Mouse (Mus musculus) embryonic facial prominence, embryonic 13.5 days (tissue): Measurements from ENCODE around the gene Tmem63a. TPM values are rescaled to one million over a fixed set of nuclear protein-coding genes. Genes with fewer than 3 reads are reported as not detected.

Source experiments
- ATAC-seq: fragments of 200-750 bp; cut with Nextera tagmentation; 2 replicates; pipeline ENCODE4 v1.8.0; 2017; ENCODE audit warnings: low read depth; ENCODE audit not compliant: insufficient number of reproducible peaks, insufficient read depth, low FRiP score, low TSS enrichment
- H3K27ac ChIP-seq: fragments of 300-500 bp; sonication (generic); 2 replicates; pipeline ENCODE4 v1.5.1; 2015; ENCODE audit warnings: moderate library complexity, mild to moderate bottlenecking, inconsistent platforms
- H3K27me3 ChIP-seq: fragments of 300-500 bp; sonication (generic); 2 replicates; pipeline ENCODE4 v1.6.1; 2015; ENCODE audit warnings: mild to moderate bottlenecking, inconsistent platforms
- H3K36me3 ChIP-seq: fragments of 300-500 bp; sonication (generic); 2 replicates; pipeline ENCODE4 v1.6.1; 2015; ENCODE audit warnings: mild to moderate bottlenecking, inconsistent platforms
- H3K4me1 ChIP-seq: fragments of 300-500 bp; sonication (generic); 2 replicates; pipeline ENCODE4 v1.6.1; 2015; ENCODE audit warnings: inconsistent platforms
- H3K4me2 ChIP-seq: fragments of 300-500 bp; sonication (generic); 2 replicates; pipeline ENCODE4 v1.6.1; 2015; ENCODE audit warnings: moderate library complexity, mild to moderate bottlenecking, inconsistent platforms
- H3K4me3 ChIP-seq: fragments of 300-500 bp; sonication (generic); 2 replicates; pipeline ENCODE4 v1.5.1; 2015; ENCODE audit warnings: mild to moderate bottlenecking, inconsistent platforms
- H3K9ac ChIP-seq: fragments of 300-500 bp; sonication (generic); 2 replicates; pipeline ENCODE4 v1.6.1; 2015; ENCODE audit warnings: mild to moderate bottlenecking, inconsistent platforms
- H3K9me3 ChIP-seq: fragments of 300-500 bp; sonication (generic); 2 replicates; pipeline ENCODE4 v1.6.1; 2016; ENCODE audit warnings: inconsistent platforms
- WGBS: fragments of 180-500 bp; shearing (Covaris S2); methylation state at CpG from one replicate; pipeline ENCODE4 v1.1.7; 2015; ENCODE audit warnings: mixed read lengths; 5-methylcytosine and 5-hydroxymethylcytosine counted together
- polyA plus RNA-seq: library from polyadenylated mRNA; unstranded; fragments of >200 nt; fragmentation: Nextera tagmentation; extraction: Ambion mirVana; gene quantifications from 2 replicates; pipeline ENCODE4 v1.2.1, GENCODE M21; 2015

The Tmem63a gene
- polyA plus RNA-seq, 1 experiment from 2014 or later, result 13.7 TPM

GRCm38 (mm10) chr1:181012416-181012815 is 70.3 kb downstream of the Tmem63a start:
- H3K9ac ChIP-seq, result no peak overlapping the region
- H3K4me2 ChIP-seq, result no peak overlapping the region
- no peak overlapping the region for H3K4me3 ChIP-seq
- no peak for ATAC-seq
- H3K9me3 ChIP-seq, result no peaks in the 10 kb centered on the region
- 83% methylated on average over 3 of the region's 3 CpGs for WGBS
- H3K27ac ChIP-seq, result no peak overlapping the region
- no peaks in the 10 kb centered on the region for H3K36me3 ChIP-seq
- H3K4me1 ChIP-seq, result peaks cover 20% of the 10 kb centered on the region
- H3K27me3 ChIP-seq, result peaks cover 5% of the 10 kb centered on the region

- Histone ChIP-seq H3K27me3 (peaks cover 12% of the 10 kb centered on the region), H3K4me3 (no peak overlapping the region), H3K36me3 (no peaks in the 10 kb centered on the region), H3K4me1 (peaks cover 22% of the 10 kb centered on the region), H3K9me3 (no peaks in the 10 kb centered on the region), H3K9ac (no peak overlapping the region), H3K27ac (no peak overlapping the region), H3K4me2 (no peak overlapping the region)
- ATAC-seq, result no peak
- WGBS, result 74% methylated on average over 6 of the region's 6 CpGs
Measured at GRCm38 (mm10) chr1:181013446-181013845, 71.3 kb downstream of the Tmem63a start.

- Histone ChIP-seq H3K4me3 (no peak overlapping the region), H3K27ac (no peak overlapping the region), H3K36me3 (no peaks in the 10 kb centered on the region), H3K9ac (no peak overlapping the region), H3K4me2 (no peak overlapping the region), H3K9me3 (no peaks in the 10 kb centered on the region), H3K4me1 (peaks cover 22% of the 10 kb centered on the region), H3K27me3 (peaks cover 12% of the 10 kb centered on the region)
- WGBS, result 64% methylated on average over 6 of the region's 6 CpGs
- no peak for ATAC-seq
Measured at GRCm38 (mm10) chr1:181014731-181015500, 72.8 kb downstream of the Tmem63a start.

GRCm38 (mm10) chr1:181015558-181015957 is 73.4 kb downstream of the Tmem63a start:
- no peaks in the 10 kb centered on the region for H3K36me3 ChIP-seq
- no peak overlapping the region for H3K27ac ChIP-seq
- no peak overlapping the region for H3K9ac ChIP-seq
- no peak overlapping the region for H3K4me3 ChIP-seq
- H3K27me3 ChIP-seq, result peaks cover 12% of the 10 kb centered on the region
- H3K4me1 ChIP-seq, result peaks cover 22% of the 10 kb centered on the region
- H3K9me3 ChIP-seq, result no peaks in the 10 kb centered on the region
- ATAC-seq, result no peak
- no peak overlapping the region for H3K4me2 ChIP-seq

GRCm38 (mm10) chr1:181016045-181016444 is 73.9 kb downstream of the Tmem63a start:
- peak overlapping the region; percentile 66; the same call in 1 of the 2 replicates for H3K9ac ChIP-seq
- H3K4me1 ChIP-seq, result peaks cover 22% of the 10 kb centered on the region
- H3K36me3 ChIP-seq, result no peaks in the 10 kb centered on the region
- no peak for ATAC-seq
- no peak overlapping the region for H3K27ac ChIP-seq
- H3K9me3 ChIP-seq, result no peaks in the 10 kb centered on the region
- 63% methylated on average over 4 of the region's 4 CpGs for WGBS
- peak overlapping the region; percentile 52 for H3K4me3 ChIP-seq
- H3K4me2 ChIP-seq, result peak overlapping the region; percentile 94
- peaks cover 12% of the 10 kb centered on the region for H3K27me3 ChIP-seq

- Histone ChIP-seq H3K27me3 (peaks cover 12% of the 10 kb centered on the region), H3K9me3 (no peaks in the 10 kb centered on the region), H3K4me3 (peak overlapping the region; percentile 52), H3K27ac (peak overlapping the region; percentile 62; the same call in 1 of the 2 replicates), H3K36me3 (no peaks in the 10 kb centered on the region), H3K4me1 (peaks cover 22% of the 10 kb centered on the region), H3K9ac (peak overlapping the region; percentile 66), H3K4me2 (peak overlapping the region; percentile 94)
- WGBS, result 4% methylated on average over 21 of the region's 21 CpGs
- ATAC-seq, result no peak
Measured at GRCm38 (mm10) chr1:181016532-181017131, 74.5 kb downstream of the Tmem63a start.

- ATAC-seq, result peak; percentile 65
- Histone ChIP-seq H3K27ac (peak overlapping the region; percentile 62), H3K36me3 (no peaks in the 10 kb centered on the region), H3K9me3 (no peaks in the 10 kb centered on the region), H3K9ac (peak overlapping the region; percentile 66), H3K4me1 (peaks cover 22% of the 10 kb centered on the region), H3K4me3 (peak overlapping the region; percentile 52), H3K4me2 (peak overlapping the region; percentile 94), H3K27me3 (peaks cover 12% of the 10 kb centered on the region)
- WGBS, result under 1% methylated on average over 22 of the region's 22 CpGs
Measured at GRCm38 (mm10) chr1:181017212-181017711, 75.1 kb downstream of the Tmem63a start.

- H3K36me3 ChIP-seq, result no peaks in the 10 kb centered on the region
- ATAC-seq, result no peak
- no peak overlapping the region for H3K9ac ChIP-seq
- H3K9me3 ChIP-seq, result no peaks in the 10 kb centered on the region
- H3K27ac ChIP-seq, result no peak overlapping the region
- H3K4me3 ChIP-seq, result no peak overlapping the region
- H3K4me2 ChIP-seq, result peak overlapping the region; percentile 94; the same call in 1 of the 2 replicates
- peaks cover 22% of the 10 kb centered on the region for H3K4me1 ChIP-seq
- 74% methylated on average over 13 of the region's 13 CpGs for WGBS
- H3K27me3 ChIP-seq, result peaks cover 12% of the 10 kb centered on the region
Measured at GRCm38 (mm10) chr1:181017890-181018420, 75.8 kb downstream of the Tmem63a start.

GRCm38 (mm10) chr1:181020756-181021487 is 78.8 kb downstream of the Tmem63a start, which contains the start of gene Ephx1:
Gene Ephx1 (minus strand): TSS chr1:181020904.
- peaks cover 10% of the 10 kb centered on the region for H3K27me3 ChIP-seq
- H3K9ac ChIP-seq, result no peak within 1 kb of the TSS
- H3K36me3 ChIP-seq, result no peaks in the 10 kb centered on the region
- no peak within 1 kb of the TSS for H3K27ac ChIP-seq
- H3K4me1 ChIP-seq, result peaks cover 10% of the 10 kb centered on the region
- no peaks in the 10 kb centered on the region for H3K9me3 ChIP-seq
- no peak within 1 kb of the TSS for H3K4me3 ChIP-seq
- 53% methylated on average over 5 of the region's 5 CpGs for WGBS
- H3K4me2 ChIP-seq, result no peak within 1 kb of the TSS
- no peak for ATAC-seq

- no peak overlapping the region for H3K9ac ChIP-seq
- no peaks in the 10 kb centered on the region for H3K9me3 ChIP-seq
- ATAC-seq, result no peak
- H3K36me3 ChIP-seq, result no peaks in the 10 kb centered on the region
- H3K4me3 ChIP-seq, result no peak overlapping the region
- H3K27ac ChIP-seq, result no peak overlapping the region
- no peak overlapping the region for H3K4me2 ChIP-seq
- H3K27me3 ChIP-seq, result peaks cover 7% of the 10 kb centered on the region
- peaks cover 4% of the 10 kb centered on the region; the same call in 1 of the 2 replicates for H3K4me1 ChIP-seq
- 64% methylated on average over 7 of the region's 7 CpGs for WGBS
Measured at GRCm38 (mm10) chr1:181021488-181021865, 79.3 kb downstream of the Tmem63a start.

- Histone ChIP-seq H3K9me3 (no peaks in the 10 kb centered on the region), H3K4me1 (peaks cover 3% of the 10 kb centered on the region; the same call in 1 of the 2 replicates), H3K27me3 (peaks cover 7% of the 10 kb centered on the region), H3K4me3 (no peak overlapping the region), H3K27ac (no peak overlapping the region), H3K9ac (no peak overlapping the region), H3K4me2 (no peak overlapping the region), H3K36me3 (no peaks in the 10 kb centered on the region)
- 11% methylated on average over 1 of the region's 1 CpGs for WGBS
- ATAC-seq, result no peak
Measured at GRCm38 (mm10) chr1:181022265-181022664, 80.1 kb downstream of the Tmem63a start.
